Mouse (Mus musculus) testis, adult 2 months (tissue): ENCODE data around the gene B3galt5.

Experiments used
- CTCF ChIP-seq: fragments of 200-500 bp; IDR thresholded peaks from 2 replicates; pipeline ENCODE4 v1.5.1; 2012; ENCODE audit warnings: low read depth, mild to moderate bottlenecking, inconsistent platforms, low read length, moderate library complexity; ENCODE audit not compliant: control insufficient read depth, insufficient read depth, insufficient replicate concordance
- POLR2A ChIP-seq: fragments of 200-500 bp; IDR thresholded peaks from 2 replicates; pipeline ENCODE4 v1.6.1; 2012; ENCODE audit warnings: low read depth, mild to moderate bottlenecking, inconsistent platforms, low read length, moderate library complexity; ENCODE audit not compliant: control insufficient read depth

DNA sequence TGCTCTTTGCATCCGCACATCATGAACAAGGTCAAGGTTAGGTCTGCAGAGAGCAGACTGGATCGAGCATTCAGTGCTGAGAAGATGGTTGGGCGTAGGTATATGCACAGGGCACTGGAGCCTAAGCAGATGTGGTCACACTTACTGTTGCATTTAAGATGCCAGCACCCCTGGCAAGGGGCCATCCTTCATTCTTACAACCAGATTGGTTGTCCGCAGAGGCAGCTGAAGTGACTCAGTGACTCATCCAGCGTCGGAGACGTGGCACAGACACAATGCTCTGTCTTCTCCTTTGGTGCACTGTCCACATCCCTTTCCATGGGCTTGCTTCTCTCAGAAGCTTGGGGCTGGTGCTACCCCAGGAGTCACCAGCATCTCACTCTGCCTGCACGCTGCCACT is 82.2 kb downstream of the B3galt5 start:
- TF ChIP-seq CTCF: no peak
- TF ChIP-seq POLR2A: no peak
